In genomic region chr13:37779251-37779667, GRCm38 (mm10) we compare ENCODE assay signal across 8 mouse cellular contexts. TPM values are rescaled to one million over a fixed set of nuclear protein-coding genes. Genes with fewer than 3 reads are reported as not detected.
DNase-seq lines count a peak whose midpoint lies in the region; ATAC-seq lines count a peak whose summit lies in the region.

No protein-coding gene starts in this region.

- peak; percentile 32 for ATAC-seq in activated CD4-positive, CD25-positive, alpha-beta regulatory T cell, adult 4 months
- no peak for ATAC-seq in heart, embryonic 13.5 days (ENCODE audit: extremely low read depth, insufficient number of reproducible peaks, low FRiP score, low TSS enrichment)
- 0 out of 2 replicates have a peak, but pooled peaks have one; percentile 11 for ATAC-seq in liver, embryonic 12.5 days
- peak; percentile 49; the same call in 1 of the 2 replicates for ATAC-seq in midbrain, embryonic 16.5 days

- WGBS in heart, embryonic 13.5 days: 9% methylated on average over 9 of the region's 9 CpGs
- WGBS in liver, embryonic 12.5 days (ENCODE audit: insufficient replicate concordance): 7% methylated on average over 9 of the region's 9 CpGs
- WGBS in midbrain, embryonic 16.5 days: 1% methylated on average over 9 of the region's 9 CpGs

- H3K4me1 ChIP-seq in heart, embryonic 13.5 days: peaks cover 21% of the 10 kb centered on the region
- peaks cover 34% of the 10 kb centered on the region for H3K4me1 ChIP-seq in liver, embryonic 12.5 days
- H3K4me1 ChIP-seq in midbrain, embryonic 16.5 days (ENCODE audit: control insufficient read depth, insufficient read depth, low read length): peaks cover 13% of the 10 kb centered on the region

- no peak overlapping the region for H3K27ac ChIP-seq in heart, embryonic 13.5 days (replicated peaks)
- peak overlapping the region; percentile 34 for H3K27ac ChIP-seq in liver, embryonic 12.5 days
- H3K27ac ChIP-seq in midbrain, embryonic 16.5 days (ENCODE audit: low read length): no peak overlapping the region

- peaks cover 15% of the 10 kb centered on the region for H3K27me3 ChIP-seq in heart, embryonic 13.5 days (replicated peaks)
- peaks cover 33% of the 10 kb centered on the region for H3K27me3 ChIP-seq in liver, embryonic 12.5 days (replicated peaks)
- peaks cover 23% of the 10 kb centered on the region for H3K27me3 ChIP-seq in midbrain, embryonic 16.5 days (ENCODE audit: control insufficient read depth, insufficient read depth, low read depth, low read length)

- intact Hi-C loops in gastrocnemius, postnatal 14 days (cut with DNase I; ENCODE audit: low total_unique reads): loop anchor here (10.0 kb wide), 1 partner anchor 116 kb away; no protein-coding TSS in a partner anchor
- intact Hi-C loops in gastrocnemius, postnatal 36 days (cut with DNase I): no loop called here

- peak overlapping the region; percentile 98 for H3K4me2 ChIP-seq in heart, embryonic 13.5 days
- peak overlapping the region; percentile 97 for H3K4me2 ChIP-seq in liver, embryonic 12.5 days
- H3K4me2 ChIP-seq in midbrain, embryonic 16.5 days (ENCODE audit: low read length): peak overlapping the region; percentile 100

- peak; percentile 16 for DNase-seq in gastrocnemius, postnatal 14 days
- DNase-seq in gastrocnemius, postnatal 36 days: no peak
- DNase-seq in urinary bladder, postnatal 10 days (ENCODE audit: low spot score): no peak
- no peak for DNase-seq in testis, postnatal 14 days (ENCODE audit: low spot score)

- H3K9me3 ChIP-seq in heart, embryonic 13.5 days: no peaks in the 10 kb centered on the region
- no peaks in the 10 kb centered on the region for H3K9me3 ChIP-seq in liver, embryonic 12.5 days (replicated peaks)
- no peaks in the 10 kb centered on the region for H3K9me3 ChIP-seq in midbrain, embryonic 16.5 days (replicated peaks; ENCODE audit: control insufficient read depth, low read length, poor library complexity, severe bottlenecking)

- H3K9ac ChIP-seq in heart, embryonic 13.5 days: peak overlapping the region; percentile 80
- H3K9ac ChIP-seq in liver, embryonic 12.5 days: peak overlapping the region; percentile 64
- H3K9ac ChIP-seq in midbrain, embryonic 16.5 days (ENCODE audit: low read depth, low read length): peak overlapping the region; percentile 61; the same call in 1 of the 2 replicates

- H3K36me3 ChIP-seq in heart, embryonic 13.5 days: no peaks in the 10 kb centered on the region
- no peaks in the 10 kb centered on the region for H3K36me3 ChIP-seq in liver, embryonic 12.5 days
- no peaks in the 10 kb centered on the region for H3K36me3 ChIP-seq in midbrain, embryonic 16.5 days (ENCODE audit: control insufficient read depth, insufficient read depth, low read length)

- peak overlapping the region; percentile 62 for H3K4me3 ChIP-seq in heart, embryonic 13.5 days
- peak overlapping the region; percentile 63 for H3K4me3 ChIP-seq in liver, embryonic 12.5 days
- peak overlapping the region; percentile 60 for H3K4me3 ChIP-seq in midbrain, embryonic 16.5 days (ENCODE audit: low read depth, low read length)

RNA-seq across cellular contexts. Expression of gene Rreb1, which starts 1.1 kb away (rescaled TPM):
- total RNA-seq in gastrocnemius, postnatal 14 days (2021): 10 to 100 TPM; 26.2 to 32.9 TPM
- total RNA-seq in gastrocnemius, postnatal 36 days (2021): 10 to 100 TPM; 16.1 to 22.5 TPM
- 1 to 10 TPM; 3.0 to 4.9 TPM for polyA plus RNA-seq in activated CD4-positive, CD25-positive, alpha-beta regulatory T cell, adult 4 months (2017; shearing (Covaris generic))
- polyA plus RNA-seq in heart, embryonic 13.5 days (2015; fragmentation: Nextera tagmentation; extraction: Ambion mirVana): 9.4 and 11.0 TPM in 2 replicates
- 8.8 and 10.2 TPM in 2 replicates for polyA plus RNA-seq in liver, embryonic 12.5 days (2016; fragmentation: Nextera tagmentation; extraction: Ambion mirVana)
- 2.6 and 3.0 TPM in 2 replicates for polyA plus RNA-seq in midbrain, embryonic 16.5 days (2015; fragmentation: Nextera tagmentation; extraction: Ambion mirVana)
